Mouse (Mus musculus) forebrain, embryonic 11.5 days (tissue): ENCODE results near the gene Plaur. TPM values are rescaled to one million over a fixed set of nuclear protein-coding genes. Genes with fewer than 3 reads are reported as not detected.

Source experiments
- ATAC-seq: fragments of 200-750 bp; cut with Nextera tagmentation; replicated peaks from 2 replicates; pipeline ENCODE4 v1.8.0; 2017; ENCODE audit warnings: moderate TSS enrichment; ENCODE audit not compliant: low FRiP score
- DNase-seq: peaks from one replicate; pipeline ENCODE4 v3.0.0-alpha.2; 2017; ENCODE audit warnings: low spot score
- H3K27ac ChIP-seq: fragments of 300-500 bp; sonication (generic); 2 replicates; pipeline ENCODE4 v1.5.1; 2014; ENCODE audit warnings: low read depth, low read length
- H3K27me3 ChIP-seq: fragments of 300-500 bp; sonication (generic); 2 replicates; pipeline ENCODE4 v1.6.1; 2014; ENCODE audit warnings: mild to moderate bottlenecking, low read length, mixed read lengths; ENCODE audit not compliant: control insufficient read depth, insufficient read depth
- H3K36me3 ChIP-seq: fragments of 300-500 bp; sonication (generic); 2 replicates; pipeline ENCODE4 v1.6.1; 2014; ENCODE audit warnings: mild to moderate bottlenecking, low read length, moderate library complexity, mixed read lengths; ENCODE audit not compliant: control insufficient read depth, insufficient read depth
- H3K4me1 ChIP-seq: fragments of 300-500 bp; sonication (generic); replicated peaks from 2 replicates; pipeline ENCODE4 v1.6.1; 2014; ENCODE audit warnings: low read length, mixed read lengths; ENCODE audit not compliant: control insufficient read depth, insufficient read depth
- H3K4me2 ChIP-seq: fragments of 300-500 bp; sonication (generic); 2 replicates; pipeline ENCODE4 v1.6.1; 2014; ENCODE audit warnings: low read depth, mild to moderate bottlenecking, low read length, moderate library complexity, mixed read lengths; ENCODE audit not compliant: severe bottlenecking
- H3K4me3 ChIP-seq: fragments of 300-500 bp; sonication (generic); 2 replicates; pipeline ENCODE4 v1.5.1; 2014; ENCODE audit warnings: low read depth, low read length
- H3K9ac ChIP-seq: fragments of 300-500 bp; sonication (generic); 2 replicates; pipeline ENCODE4 v1.6.1; 2014; ENCODE audit warnings: low read length
- H3K9me3 ChIP-seq: fragments of 300-500 bp; sonication (generic); 2 replicates; pipeline ENCODE4 v1.6.1; 2016; ENCODE audit warnings: low read length, mixed read lengths; ENCODE audit not compliant: control insufficient read depth
- WGBS: fragments of 180-500 bp; shearing (Covaris S2); extraction: QIAGEN DNeasy Blood & Tissue Kit; methylation state at CpG from one replicate; pipeline ENCODE4 v1.1.7; 2014; 5-methylcytosine and 5-hydroxymethylcytosine counted together
- polyA plus RNA-seq: library from polyadenylated mRNA; unstranded; fragments of >200 nt; fragmentation: Nextera tagmentation; extraction: Ambion mirVana; gene quantifications from 2 replicates; pipeline ENCODE4 v1.2.1, GENCODE M21; 2014

Plaur gene
- polyA plus RNA-seq, 1 experiment from 2014 or later: 1.1 TPM

DNA sequence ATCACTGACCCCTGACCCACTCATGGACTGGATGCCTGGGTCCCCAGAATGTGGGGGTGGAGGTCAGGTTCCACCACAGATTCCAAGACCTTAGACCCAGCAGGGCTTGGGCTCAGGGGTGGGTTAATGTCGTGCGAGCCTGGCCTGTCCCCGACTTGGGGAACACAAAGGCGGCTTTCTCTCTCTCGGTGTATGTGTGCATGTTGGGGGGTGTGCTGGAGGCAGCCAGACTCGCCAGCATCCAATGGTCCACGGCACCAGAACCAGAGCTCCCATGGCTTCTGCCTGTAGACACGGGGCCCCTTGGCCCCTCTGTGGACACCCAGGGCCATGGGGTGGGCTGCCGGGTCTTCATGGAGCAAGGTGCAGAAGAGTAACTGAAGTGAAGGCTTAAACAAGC lies 23.2 kb downstream of the Plaur start:
- ATAC-seq (no peak), DNase-seq (no peak)
- 84% methylated on average over 9 of the region's 9 CpGs for WGBS
- no peaks in the 10 kb centered on the region for H3K9me3 ChIP-seq
- H3K9ac ChIP-seq: peak overlapping the region; percentile 1; the same call in 1 of the 2 replicates
- no peak overlapping the region for H3K4me2 ChIP-seq
- no peaks in the 10 kb centered on the region; the same call in 1 of the 2 replicates for H3K27me3 ChIP-seq
- peaks cover 20% of the 10 kb centered on the region for H3K4me1 ChIP-seq
- no peak overlapping the region for H3K27ac ChIP-seq
- H3K36me3 ChIP-seq: no peaks in the 10 kb centered on the region; the same call in 1 of the 2 replicates
- H3K4me3 ChIP-seq: no peak overlapping the region

DNA sequence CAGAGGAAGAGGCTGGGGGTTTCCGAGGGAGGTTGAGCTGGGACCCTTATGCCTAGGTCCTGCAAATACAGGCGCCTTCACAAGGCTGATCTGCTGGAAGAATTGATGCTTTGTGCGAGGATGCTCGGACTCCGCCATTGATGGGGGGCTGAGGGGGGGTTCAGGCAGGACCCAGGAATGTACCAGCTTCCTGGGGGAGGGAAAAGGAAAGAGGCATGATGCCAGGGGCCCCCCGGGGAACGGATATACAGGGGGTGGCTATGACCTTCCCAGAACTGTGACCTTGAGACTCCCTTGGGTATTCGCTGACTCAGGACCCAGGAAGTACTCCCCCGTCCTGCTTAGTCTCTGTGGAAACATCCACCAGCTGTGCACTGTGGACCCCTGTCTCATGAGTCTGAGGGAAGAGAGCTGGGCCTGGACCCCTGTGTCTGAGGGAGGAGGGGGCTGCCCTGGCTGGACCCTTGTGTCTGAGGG lies 24.4 kb downstream of the Plaur start:
- Histone ChIP-seq H3K4me1 (peaks cover 16% of the 10 kb centered on the region), H3K27me3 (no peaks in the 10 kb centered on the region), H3K4me3 (no peak overlapping the region), H3K36me3 (no peaks in the 10 kb centered on the region; the same call in 1 of the 2 replicates), H3K4me2 (peak overlapping the region; percentile 34; the same call in 1 of the 2 replicates), H3K9ac (peak overlapping the region; percentile 49), H3K9me3 (no peaks in the 10 kb centered on the region), H3K27ac (peak overlapping the region; percentile 75; the same call in 1 of the 2 replicates)
- no peak for DNase-seq
- WGBS: 42% methylated on average over 9 of the region's 9 CpGs
- peak; percentile 71 for ATAC-seq

DNA sequence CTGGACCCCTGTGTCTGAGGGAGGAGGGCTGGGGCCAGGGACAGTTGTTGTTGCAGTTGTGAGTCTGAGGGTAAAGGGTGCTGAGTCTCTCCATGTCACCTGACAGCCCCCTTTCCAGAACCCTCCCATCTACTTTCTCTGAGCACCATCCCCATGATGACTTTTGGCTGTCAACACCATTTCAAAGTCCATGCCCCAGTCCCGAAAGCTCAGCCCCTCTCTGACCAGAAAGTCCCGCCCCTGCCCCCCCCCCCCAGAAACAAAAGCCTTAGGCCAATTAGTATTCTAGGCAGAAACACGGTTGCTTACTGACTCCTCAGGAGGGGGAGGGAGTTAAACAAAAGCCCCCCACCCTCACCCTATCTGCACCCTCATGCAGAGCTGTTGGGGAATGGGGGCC lies 25.1 kb downstream of the Plaur start:
- no peak overlapping the region for H3K9ac ChIP-seq
- no peak for ATAC-seq
- 18% methylated on average over 3 of the region's 3 CpGs for WGBS
- peaks cover 16% of the 10 kb centered on the region for H3K4me1 ChIP-seq
- peak overlapping the region; percentile 64; the same call in 1 of the 2 replicates for H3K27ac ChIP-seq
- DNase-seq: no peak
- no peak overlapping the region for H3K4me2 ChIP-seq
- no peaks in the 10 kb centered on the region for H3K27me3 ChIP-seq
- no peaks in the 10 kb centered on the region; the same call in 1 of the 2 replicates for H3K36me3 ChIP-seq
- H3K9me3 ChIP-seq: no peaks in the 10 kb centered on the region
- no peak overlapping the region for H3K4me3 ChIP-seq

DNA sequence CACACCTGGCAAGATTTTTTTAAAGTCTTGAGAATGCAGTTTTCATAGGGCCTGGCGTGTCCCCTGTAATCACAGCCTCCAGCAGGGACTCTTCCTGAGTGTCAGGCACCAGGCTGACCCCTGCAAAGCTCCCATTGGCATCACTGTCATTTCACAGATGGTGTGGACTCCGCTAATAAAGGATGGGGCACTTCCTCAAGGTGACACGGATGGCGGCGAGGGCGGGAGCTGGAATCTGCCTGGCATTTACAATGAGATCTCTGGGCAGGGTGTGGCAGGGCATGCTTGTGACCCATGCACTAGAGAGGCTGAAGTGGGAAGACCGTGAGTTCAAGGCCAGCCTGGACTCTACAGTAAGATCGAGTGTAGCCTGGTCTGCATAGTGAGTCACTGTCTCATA lies 26.0 kb downstream of the Plaur start:
- ATAC-seq: no peak
- no peaks in the 10 kb centered on the region for H3K9me3 ChIP-seq
- H3K27me3 ChIP-seq: no peaks in the 10 kb centered on the region
- H3K9ac ChIP-seq: no peak overlapping the region
- H3K36me3 ChIP-seq: no peaks in the 10 kb centered on the region; the same call in 1 of the 2 replicates
- WGBS: 92% methylated on average over 8 of the region's 8 CpGs
- no peak for DNase-seq
- no peak overlapping the region for H3K4me2 ChIP-seq
- H3K4me1 ChIP-seq: peaks cover 12% of the 10 kb centered on the region
- H3K4me3 ChIP-seq: no peak overlapping the region
- no peak overlapping the region for H3K27ac ChIP-seq

DNA sequence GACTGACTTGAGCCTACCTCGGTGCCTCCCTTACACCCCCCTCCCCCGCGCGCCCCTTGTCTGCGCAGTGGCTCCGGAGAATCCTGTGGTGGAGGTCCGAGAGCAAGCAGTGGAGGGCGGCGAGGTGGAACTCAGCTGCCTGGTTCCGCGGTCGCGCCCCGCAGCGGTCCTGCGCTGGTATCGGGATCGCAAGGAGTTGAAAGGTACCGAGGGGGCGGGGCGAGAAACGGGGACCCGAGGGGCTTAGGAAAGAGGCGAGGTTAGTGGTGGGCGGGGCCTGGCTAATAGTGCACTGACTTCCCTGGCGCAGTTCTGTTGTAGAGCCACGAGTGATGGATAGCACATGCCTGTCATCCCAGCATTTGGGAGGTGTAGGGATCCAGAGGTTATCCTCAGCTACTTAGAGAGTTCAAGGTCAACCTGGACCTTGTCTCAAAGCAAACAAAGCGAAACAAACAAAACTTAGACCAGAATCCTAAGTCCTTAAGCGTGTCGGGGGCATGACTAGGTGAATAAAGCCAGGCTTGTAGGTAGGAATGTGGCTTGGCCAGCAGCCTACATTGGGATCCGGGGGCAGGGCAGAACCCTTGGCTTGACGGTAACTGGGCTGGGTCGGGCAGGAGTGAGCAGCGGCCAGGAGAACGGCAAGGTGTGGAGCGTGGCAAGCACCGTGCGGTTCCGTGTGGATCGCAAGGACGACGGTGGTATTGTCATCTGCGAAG lies 37.7 kb downstream of the Plaur start:
- WGBS: 16% methylated on average over 43 of the region's 43 CpGs
- H3K27ac ChIP-seq: no peak overlapping the region
- peak overlapping the region; percentile 17; the same call in 1 of the 2 replicates for H3K4me3 ChIP-seq
- peaks cover 9% of the 10 kb centered on the region for H3K4me1 ChIP-seq
- peaks cover 7% of the 10 kb centered on the region for H3K36me3 ChIP-seq
- peaks cover 15% of the 10 kb centered on the region for H3K27me3 ChIP-seq
- ATAC-seq: peak; percentile 49
- H3K9me3 ChIP-seq: peaks cover 2% of the 10 kb centered on the region; the same call in 1 of the 2 replicates
- DNase-seq: peak; percentile 71
- peak overlapping the region; percentile 31 for H3K4me2 ChIP-seq
- H3K9ac ChIP-seq: peak overlapping the region; percentile 8; the same call in 1 of the 2 replicates

DNA sequence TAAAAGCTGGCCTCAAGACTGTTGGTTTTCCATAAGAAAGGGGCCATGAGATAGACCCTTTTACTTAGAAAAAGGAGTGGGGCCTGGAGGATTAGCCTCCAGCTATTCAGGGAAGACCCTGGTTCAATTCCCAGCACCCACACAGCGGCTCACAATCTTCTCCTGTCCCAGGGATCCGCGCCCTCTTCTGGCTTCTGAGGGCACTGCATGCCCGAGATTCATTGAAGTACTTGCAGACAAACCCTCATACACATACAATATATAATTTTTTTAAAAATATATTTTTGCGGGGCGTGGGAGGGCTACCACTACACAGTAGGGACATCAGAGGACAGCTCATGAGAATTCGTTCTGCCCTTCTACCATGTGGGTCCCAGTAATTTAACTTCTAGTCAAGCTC lies 38.6 kb downstream of the Plaur start:
- peaks cover 18% of the 10 kb centered on the region for H3K4me1 ChIP-seq
- H3K4me2 ChIP-seq: no peak overlapping the region
- H3K4me3 ChIP-seq: no peak overlapping the region
- H3K27ac ChIP-seq: no peak overlapping the region
- WGBS: 32% methylated on average over 7 of the region's 7 CpGs
- DNase-seq (peak; percentile 77), ATAC-seq (no peak)
- peaks cover 7% of the 10 kb centered on the region for H3K36me3 ChIP-seq
- H3K9me3 ChIP-seq: peaks cover 2% of the 10 kb centered on the region; the same call in 1 of the 2 replicates
- peaks cover 15% of the 10 kb centered on the region for H3K27me3 ChIP-seq
- no peak overlapping the region for H3K9ac ChIP-seq

DNA sequence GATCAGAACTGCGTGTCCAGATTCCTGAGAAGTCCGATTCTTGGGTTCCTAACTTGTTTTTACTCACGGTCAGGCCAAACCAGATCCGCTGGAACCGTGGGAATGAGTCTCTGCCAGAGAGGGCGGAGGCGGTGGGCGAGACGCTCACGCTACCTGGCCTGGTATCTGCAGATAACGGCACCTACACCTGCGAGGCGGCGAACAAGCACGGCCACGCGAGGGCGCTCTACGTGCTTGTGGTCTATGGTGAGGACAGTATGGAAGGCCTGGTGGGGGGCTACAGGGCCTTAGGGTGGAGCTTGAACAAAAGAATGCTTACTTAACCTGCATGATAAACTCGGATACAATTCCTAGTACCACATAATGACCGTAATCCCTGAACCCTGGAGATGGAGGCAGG lies 39.2 kb downstream of the Plaur start:
- Histone ChIP-seq H3K27ac (no peak overlapping the region), H3K9me3 (peaks cover 2% of the 10 kb centered on the region; the same call in 1 of the 2 replicates), H3K36me3 (peaks cover 7% of the 10 kb centered on the region), H3K27me3 (peaks cover 15% of the 10 kb centered on the region), H3K4me3 (no peak overlapping the region), H3K4me1 (peaks cover 21% of the 10 kb centered on the region), H3K4me2 (no peak overlapping the region), H3K9ac (no peak overlapping the region)
- 55% methylated on average over 21 of the region's 21 CpGs for WGBS
- DNase-seq (no peak), ATAC-seq (no peak)

DNA sequence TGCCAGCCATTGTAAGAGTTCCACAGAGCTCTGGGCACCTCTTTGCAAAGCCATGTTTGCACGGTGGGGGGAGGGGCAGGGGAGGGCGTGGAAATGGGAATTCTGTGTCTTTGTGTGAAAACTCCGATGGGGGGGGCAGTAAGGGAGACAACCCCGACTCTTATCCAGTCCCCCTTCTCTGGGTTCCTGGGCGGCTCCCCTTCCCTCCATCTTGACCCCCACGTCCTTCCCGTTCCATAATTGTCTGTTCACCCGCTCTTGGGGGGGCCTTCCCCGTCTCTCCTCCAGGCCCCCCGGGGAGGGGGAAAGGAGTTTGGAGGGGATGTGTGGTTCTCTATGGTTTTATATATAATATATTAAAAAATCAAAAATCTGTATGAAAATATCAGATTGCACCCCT lies 41.7 kb downstream of the Plaur start:
- Histone ChIP-seq H3K27me3 (peaks cover 12% of the 10 kb centered on the region), H3K36me3 (peaks cover 7% of the 10 kb centered on the region), H3K9me3 (peaks cover 2% of the 10 kb centered on the region; the same call in 1 of the 2 replicates), H3K4me1 (peaks cover 26% of the 10 kb centered on the region), H3K4me2 (no peak overlapping the region), H3K9ac (0 out of 2 replicates have a peak overlapping the region, but pooled peaks have one; percentile 32), H3K4me3 (no peak overlapping the region), H3K27ac (no peak overlapping the region)
- DNase-seq: no peak
- ATAC-seq: no peak
- 35% methylated on average over 10 of the region's 10 CpGs for WGBS
